Mouse (Mus musculus): ENCODE results near the gene Sipa1l1. TPM values are rescaled to one million over a fixed set of nuclear protein-coding genes. Genes with fewer than 3 reads are reported as not detected.

The Sipa1l1 gene
- polyA plus RNA-seq, 1 experiment from 2014 or later = 33.3 TPM

GRCm38 (mm10) chr12:82321397-82321796, 152.3 kb downstream of the Sipa1l1 start:
- ATAC-seq (ENCODE audit: low FRiP score) = no peak
- no peak overlapping the region for H3K4me3 ChIP-seq
- no peaks in the 10 kb centered on the region for H3K27me3 ChIP-seq
- H3K4me2 ChIP-seq (replicated peaks) = no peak overlapping the region
- peaks cover 7% of the 10 kb centered on the region for H3K4me1 ChIP-seq
- no peaks in the 10 kb centered on the region for H3K36me3 ChIP-seq
- no peaks in the 10 kb centered on the region for H3K9me3 ChIP-seq (replicated peaks)
- H3K9ac ChIP-seq = no peak overlapping the region; the same call in 1 of the 2 replicates
- 79% methylated on average over 8 of the region's 8 CpGs for WGBS
- H3K27ac ChIP-seq = no peak overlapping the region

GRCm38 (mm10) chr12:82321855-82322254, 152.7 kb downstream of the Sipa1l1 start:
- no peak for ATAC-seq (ENCODE audit: low FRiP score)
- WGBS = 93% methylated on average over 2 of the region's 2 CpGs
- Histone ChIP-seq H3K4me2 (replicated peaks) (no peak overlapping the region), H3K27ac (no peak overlapping the region), H3K9me3 (replicated peaks) (no peaks in the 10 kb centered on the region), H3K9ac (no peak overlapping the region; the same call in 1 of the 2 replicates), H3K27me3 (no peaks in the 10 kb centered on the region), H3K36me3 (no peaks in the 10 kb centered on the region), H3K4me3 (no peak overlapping the region), H3K4me1 (peaks cover 7% of the 10 kb centered on the region)

DNA sequence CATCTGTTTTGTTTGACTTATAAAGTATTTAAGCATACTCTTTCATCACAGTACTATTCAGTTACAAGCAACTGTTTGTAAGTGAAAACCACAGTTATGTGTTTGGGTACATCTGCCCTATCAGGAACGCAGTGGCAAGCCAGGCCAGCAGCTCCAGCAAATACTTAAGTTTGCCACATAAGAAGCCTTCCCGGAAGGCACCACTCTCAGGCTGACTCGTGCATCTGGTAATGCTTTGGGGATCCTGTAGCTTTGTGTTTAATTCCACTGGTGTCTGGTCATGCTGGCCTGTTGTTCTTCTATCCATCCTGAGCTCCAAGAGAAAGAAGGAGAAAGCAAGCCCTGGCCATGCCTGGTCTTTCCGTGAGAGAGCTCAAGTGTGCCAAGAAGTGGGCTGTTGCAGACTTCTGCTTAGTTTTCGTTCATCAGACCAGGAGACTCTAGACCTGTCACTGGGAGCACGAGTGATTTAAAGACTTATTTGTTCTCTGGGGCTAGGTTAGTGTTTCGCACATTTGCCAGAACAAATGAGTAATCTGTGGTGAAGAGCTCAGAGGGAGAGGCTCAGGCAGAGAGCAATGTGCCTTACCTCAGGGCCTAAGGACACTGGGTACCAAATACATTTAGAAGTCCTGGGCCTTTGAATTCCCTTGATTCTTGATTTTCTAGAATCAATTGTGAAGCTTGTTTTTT, 153.8 kb downstream of the Sipa1l1 start:
- no peaks in the 10 kb centered on the region for H3K27me3 ChIP-seq
- no peak overlapping the region for H3K9ac ChIP-seq
- 69% methylated on average over 7 of the region's 7 CpGs for WGBS
- no peak overlapping the region for H3K4me3 ChIP-seq
- no peaks in the 10 kb centered on the region for H3K9me3 ChIP-seq (replicated peaks)
- H3K36me3 ChIP-seq = no peaks in the 10 kb centered on the region
- peaks cover 7% of the 10 kb centered on the region for H3K4me1 ChIP-seq
- H3K27ac ChIP-seq = no peak overlapping the region
- no peak for ATAC-seq (ENCODE audit: low FRiP score)
- H3K4me2 ChIP-seq (replicated peaks) = no peak overlapping the region

DNA sequence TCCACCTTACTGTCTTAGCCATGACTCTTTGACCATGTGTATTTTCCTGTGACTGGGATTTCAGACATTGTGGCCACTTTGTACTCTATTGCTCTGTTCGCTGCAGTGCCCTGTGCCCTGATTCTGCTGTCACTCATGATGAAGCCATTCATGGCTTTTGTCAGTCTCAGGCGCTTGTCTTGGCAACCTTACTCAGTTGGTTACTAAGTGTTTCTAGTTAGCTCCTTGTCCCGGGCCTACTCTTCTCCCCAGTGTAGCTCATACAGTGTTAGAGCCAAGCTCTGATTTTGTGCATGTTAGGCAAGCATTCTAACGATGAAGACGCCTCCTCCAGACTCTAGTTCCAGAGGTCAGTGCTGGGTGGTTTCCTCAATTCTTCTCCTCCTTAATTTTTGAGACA, 155.5 kb downstream of the Sipa1l1 start:
- no peak for ATAC-seq (ENCODE audit: low FRiP score)
- H3K4me3 ChIP-seq = no peak overlapping the region
- H3K4me1 ChIP-seq = peaks cover 7% of the 10 kb centered on the region
- H3K9me3 ChIP-seq (replicated peaks) = no peaks in the 10 kb centered on the region
- H3K9ac ChIP-seq = no peak overlapping the region
- no peaks in the 10 kb centered on the region for H3K36me3 ChIP-seq
- no peak overlapping the region for H3K27ac ChIP-seq
- 77% methylated on average over 5 of the region's 5 CpGs for WGBS
- no peaks in the 10 kb centered on the region for H3K27me3 ChIP-seq
- H3K4me2 ChIP-seq (replicated peaks) = no peak overlapping the region

DNA sequence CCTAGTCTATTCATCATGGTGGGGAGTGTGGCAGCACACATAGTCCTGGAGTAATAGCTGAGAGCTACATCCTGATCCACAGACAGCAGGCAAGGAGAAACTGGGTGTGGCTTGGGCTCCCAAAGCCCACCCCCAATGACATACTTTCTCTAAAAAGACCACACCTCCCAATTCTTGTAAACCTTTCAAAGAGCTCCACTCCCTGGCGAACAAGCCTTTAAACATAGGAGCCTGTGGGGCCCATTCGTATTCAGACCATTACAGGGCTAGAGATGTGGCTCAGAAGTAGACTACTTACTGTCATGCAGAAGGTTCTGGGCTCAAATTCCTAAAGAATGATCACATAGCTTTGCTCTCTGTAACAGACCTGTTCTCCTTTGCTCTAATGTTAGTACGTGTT, 156.4 kb downstream of the Sipa1l1 start:
- Histone ChIP-seq H3K4me1 (peaks cover 7% of the 10 kb centered on the region), H3K9ac (no peak overlapping the region), H3K36me3 (no peaks in the 10 kb centered on the region), H3K27me3 (no peaks in the 10 kb centered on the region), H3K4me2 (replicated peaks) (no peak overlapping the region), H3K27ac (no peak overlapping the region), H3K9me3 (replicated peaks) (no peaks in the 10 kb centered on the region), H3K4me3 (no peak overlapping the region)
- WGBS = 86% methylated on average over 3 of the region's 3 CpGs
- ATAC-seq (ENCODE audit: low FRiP score) = no peak

- Histone ChIP-seq H3K36me3 (no peaks in the 10 kb centered on the region), H3K27me3 (no peaks in the 10 kb centered on the region), H3K4me1 (peaks cover 4% of the 10 kb centered on the region), H3K9me3 (replicated peaks) (no peaks in the 10 kb centered on the region), H3K4me2 (replicated peaks) (no peak overlapping the region), H3K27ac (no peak overlapping the region), H3K9ac (no peak overlapping the region), H3K4me3 (no peak overlapping the region)
- WGBS = 61% methylated on average over 8 of the region's 8 CpGs
- ATAC-seq (ENCODE audit: low FRiP score) = no peak
Observed at GRCm38 (mm10) chr12:82326438-82326837, 157.3 kb downstream of the Sipa1l1 start.

GRCm38 (mm10) chr12:82328112-82328511, 159.0 kb downstream of the Sipa1l1 start:
- no peak overlapping the region for H3K9ac ChIP-seq
- no peaks in the 10 kb centered on the region for H3K9me3 ChIP-seq (replicated peaks)
- peaks cover 7% of the 10 kb centered on the region; the same call in 1 of the 2 replicates for H3K4me1 ChIP-seq
- H3K4me3 ChIP-seq = no peak overlapping the region
- 97% methylated on average over 1 of the region's 1 CpGs for WGBS
- no peak for ATAC-seq (ENCODE audit: low FRiP score)
- H3K27me3 ChIP-seq = no peaks in the 10 kb centered on the region
- H3K4me2 ChIP-seq (replicated peaks) = no peak overlapping the region
- H3K27ac ChIP-seq = no peak overlapping the region
- no peaks in the 10 kb centered on the region for H3K36me3 ChIP-seq

DNA sequence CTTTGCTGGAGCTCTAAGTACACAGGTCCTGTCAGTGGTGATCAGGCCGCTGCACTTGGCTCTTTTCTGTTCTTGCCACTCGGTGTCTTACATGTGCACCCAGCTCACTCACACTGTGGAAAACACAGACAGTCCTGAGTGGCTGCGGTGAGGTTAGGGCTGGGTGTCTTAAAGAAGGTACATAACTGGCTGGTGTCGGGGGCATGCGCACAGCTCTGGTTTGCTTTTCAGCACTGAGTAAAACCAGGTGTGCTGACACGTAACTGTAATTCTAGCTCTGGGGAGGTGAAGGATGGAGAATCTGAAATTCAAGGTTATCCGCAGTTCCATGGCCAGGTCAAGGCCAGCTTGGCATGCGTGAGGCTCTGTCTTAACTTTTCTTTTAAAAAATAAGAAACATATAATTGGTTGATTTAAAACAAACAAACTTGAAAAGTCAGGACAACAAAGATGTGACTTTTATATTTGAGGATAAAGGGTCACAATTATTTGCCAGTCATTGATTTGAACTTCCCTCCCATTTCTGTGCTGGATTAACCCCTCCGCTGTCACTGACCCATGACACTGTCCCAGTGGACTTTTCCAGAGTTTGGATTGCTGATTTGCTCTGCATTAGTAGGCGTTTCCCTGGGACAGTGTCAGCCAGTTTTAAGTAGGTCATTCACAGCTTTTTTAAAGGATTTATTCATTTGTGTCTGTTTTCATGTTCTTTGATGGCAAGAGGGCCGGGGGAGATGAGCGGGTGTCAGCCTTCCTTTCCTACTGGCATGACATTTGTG, 163.9 kb downstream of the Sipa1l1 start:
- Histone ChIP-seq H3K9me3 (replicated peaks) (no peaks in the 10 kb centered on the region), H3K9ac (no peak overlapping the region), H3K36me3 (no peaks in the 10 kb centered on the region), H3K27ac (no peak overlapping the region), H3K4me2 (replicated peaks) (no peak overlapping the region), H3K27me3 (no peaks in the 10 kb centered on the region), H3K4me3 (no peak overlapping the region), H3K4me1 (peaks cover 24% of the 10 kb centered on the region)
- WGBS = 77% methylated on average over 12 of the region's 12 CpGs
- no peak for ATAC-seq (ENCODE audit: low FRiP score)

GRCm38 (mm10) chr12:82333999-82334398, 164.9 kb downstream of the Sipa1l1 start:
- WGBS = 60% methylated on average over 5 of the region's 5 CpGs
- H3K9ac ChIP-seq = no peak overlapping the region
- no peak for ATAC-seq (ENCODE audit: low FRiP score)
- H3K4me1 ChIP-seq = peaks cover 26% of the 10 kb centered on the region
- no peaks in the 10 kb centered on the region for H3K9me3 ChIP-seq (replicated peaks)
- H3K36me3 ChIP-seq = no peaks in the 10 kb centered on the region
- no peak overlapping the region for H3K4me3 ChIP-seq
- H3K27ac ChIP-seq = no peak overlapping the region
- no peak overlapping the region for H3K4me2 ChIP-seq (replicated peaks)
- no peaks in the 10 kb centered on the region for H3K27me3 ChIP-seq

DNA sequence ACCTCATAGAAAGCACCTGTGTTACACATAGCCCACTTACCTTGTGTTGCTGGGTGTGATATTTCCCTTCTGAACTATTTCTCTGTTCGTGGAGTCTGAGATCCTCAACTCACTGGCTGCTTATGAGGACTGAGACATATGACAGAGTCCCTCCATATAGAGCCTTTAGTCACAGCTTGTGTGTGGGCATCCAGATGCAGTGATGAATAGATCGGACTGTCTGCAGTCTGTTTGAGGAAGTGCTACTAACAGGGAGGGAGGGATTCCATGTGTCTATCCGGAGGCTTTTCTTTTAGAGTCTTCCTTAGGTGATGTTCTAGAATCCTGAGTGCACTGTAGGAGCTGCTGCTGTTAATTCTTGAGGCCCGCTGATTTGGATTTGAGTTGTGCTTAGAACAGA, 165.4 kb downstream of the Sipa1l1 start:
- Histone ChIP-seq H3K36me3 (no peaks in the 10 kb centered on the region), H3K27me3 (no peaks in the 10 kb centered on the region), H3K9ac (no peak overlapping the region), H3K4me1 (peaks cover 31% of the 10 kb centered on the region), H3K4me2 (replicated peaks) (no peak overlapping the region), H3K9me3 (replicated peaks) (no peaks in the 10 kb centered on the region), H3K4me3 (no peak overlapping the region), H3K27ac (no peak overlapping the region)
- ATAC-seq (ENCODE audit: low FRiP score) = no peak
- WGBS = 49% methylated on average over 4 of the region's 4 CpGs

DNA sequence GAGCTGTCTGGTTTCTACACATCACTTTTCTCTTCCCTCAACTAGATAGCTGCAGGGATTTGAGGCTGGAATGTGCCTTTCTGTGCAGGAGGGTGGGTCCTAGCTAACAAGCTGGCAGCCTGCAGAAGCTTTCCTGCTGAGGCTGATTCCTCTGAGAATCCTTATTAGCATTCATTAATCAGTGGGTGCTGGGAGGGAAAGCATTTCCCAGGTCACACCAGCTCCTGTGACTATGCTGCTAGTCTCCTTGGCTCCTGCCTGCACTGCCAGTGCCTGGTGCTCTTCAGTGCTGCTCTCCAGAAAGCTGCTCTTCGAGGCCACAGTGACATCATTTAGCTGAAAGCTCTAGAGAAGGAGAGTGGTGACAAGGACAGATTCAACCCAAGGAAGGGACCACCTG, 166.0 kb downstream of the Sipa1l1 start:
- Histone ChIP-seq H3K9me3 (replicated peaks) (no peaks in the 10 kb centered on the region), H3K27me3 (no peaks in the 10 kb centered on the region), H3K27ac (0 out of 2 replicates have a peak overlapping the region, but pooled peaks have one; percentile 32), H3K4me1 (peaks cover 35% of the 10 kb centered on the region), H3K4me3 (no peak overlapping the region), H3K9ac (no peak overlapping the region), H3K4me2 (replicated peaks) (no peak overlapping the region), H3K36me3 (no peaks in the 10 kb centered on the region)
- 13% methylated on average over 1 of the region's 1 CpGs for WGBS
- no peak for ATAC-seq (ENCODE audit: low FRiP score)

GRCm38 (mm10) chr12:82338550-82338949, 169.4 kb downstream of the Sipa1l1 start:
- ATAC-seq (ENCODE audit: low FRiP score) = no peak
- peaks cover 30% of the 10 kb centered on the region for H3K4me1 ChIP-seq
- no peak overlapping the region for H3K27ac ChIP-seq
- H3K9me3 ChIP-seq (replicated peaks) = no peaks in the 10 kb centered on the region
- H3K4me2 ChIP-seq (replicated peaks) = no peak overlapping the region
- H3K4me3 ChIP-seq = no peak overlapping the region
- peaks cover 5% of the 10 kb centered on the region; the same call in 1 of the 2 replicates for H3K36me3 ChIP-seq
- H3K9ac ChIP-seq = no peak overlapping the region
- H3K27me3 ChIP-seq = no peaks in the 10 kb centered on the region
- WGBS = 94% methylated on average over 4 of the region's 4 CpGs
